Mouse (Mus musculus): ENCODE measurements around the gene 4930438A08Rik. TPM values are rescaled to one million over a fixed set of nuclear protein-coding genes. Genes with fewer than 3 reads are reported as not detected.

The 4930438A08Rik gene
- polyA plus RNA-seq, 1 experiment from 2014 or later = not detected

GRCm38 (mm10) chr11:58326781-58327180, 52.2 kb downstream of the 4930438A08Rik start:
- Histone ChIP-seq H3K27ac (ENCODE audit: low read depth, low read length) (no peak overlapping the region), H3K9ac (ENCODE audit: low read length) (no peak overlapping the region), H3K36me3 (ENCODE audit: control insufficient read depth, insufficient read depth, low read length) (peaks cover 7% of the 10 kb centered on the region; the same call in 1 of the 2 replicates), H3K27me3 (ENCODE audit: control insufficient read depth, insufficient read depth, low read length) (no peaks in the 10 kb centered on the region), H3K4me1 (ENCODE audit: control insufficient read depth, insufficient read depth, low read length) (peaks cover 25% of the 10 kb centered on the region), H3K4me2 (no peak overlapping the region), H3K4me3 (ENCODE audit: low read depth, low read length) (no peak overlapping the region), H3K9me3 (ENCODE audit: control insufficient read depth, low read length) (no peaks in the 10 kb centered on the region; the same call in 1 of the 2 replicates)
- DNase-seq (ENCODE audit: low spot score, missing footprints) = no peak
- ATAC-seq (ENCODE audit: low FRiP score) = no peak
- WGBS = 92% methylated on average over 3 of the region's 3 CpGs

DNA sequence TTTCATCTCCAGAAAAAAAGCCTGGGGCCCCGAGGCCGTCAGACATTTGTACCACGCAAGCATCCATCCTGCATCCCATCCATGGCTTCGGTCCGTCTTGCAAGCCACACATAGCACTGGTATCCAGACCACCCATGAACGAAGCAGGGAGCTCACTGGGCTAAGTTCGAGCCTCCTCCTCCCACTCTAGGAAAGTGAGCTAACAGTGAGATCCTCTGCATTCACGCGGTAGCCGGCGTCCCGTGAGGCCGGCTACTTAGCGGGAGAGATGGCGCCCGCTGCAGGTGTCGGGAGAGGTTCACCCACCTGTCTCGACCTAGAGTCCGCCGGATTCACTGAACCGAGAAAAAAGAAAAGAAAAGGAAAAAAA, 55.3 kb downstream of the 4930438A08Rik start:
- peak overlapping the region; percentile 92 for H3K4me2 ChIP-seq
- WGBS = under 1% methylated on average over 21 of the region's 21 CpGs
- H3K4me3 ChIP-seq (ENCODE audit: low read depth, low read length) = peak overlapping the region; percentile 91
- H3K9ac ChIP-seq (ENCODE audit: low read length) = peak overlapping the region; percentile 90
- peaks cover 7% of the 10 kb centered on the region; the same call in 1 of the 2 replicates for H3K36me3 ChIP-seq (ENCODE audit: control insufficient read depth, insufficient read depth, low read length)
- no peaks in the 10 kb centered on the region for H3K27me3 ChIP-seq (ENCODE audit: control insufficient read depth, insufficient read depth, low read length)
- H3K27ac ChIP-seq (ENCODE audit: low read depth, low read length) = peak overlapping the region; percentile 20; the same call in 1 of the 2 replicates
- DNase-seq (ENCODE audit: low spot score, missing footprints) (no peak), ATAC-seq (ENCODE audit: low FRiP score) (peak; percentile 49)
- peaks cover 18% of the 10 kb centered on the region for H3K4me1 ChIP-seq (ENCODE audit: control insufficient read depth, insufficient read depth, low read length)
- no peaks in the 10 kb centered on the region; the same call in 1 of the 2 replicates for H3K9me3 ChIP-seq (ENCODE audit: control insufficient read depth, low read length)

- Histone ChIP-seq H3K36me3 (ENCODE audit: control insufficient read depth, insufficient read depth, low read length) (peaks cover 7% of the 10 kb centered on the region; the same call in 1 of the 2 replicates), H3K4me3 (ENCODE audit: low read depth, low read length) (peak within 1 kb of the TSS; percentile 91), H3K4me2 (peak within 1 kb of the TSS; percentile 92), H3K9ac (ENCODE audit: low read length) (peak within 1 kb of the TSS; percentile 90), H3K27ac (ENCODE audit: low read depth, low read length) (peak within 1 kb of the TSS; percentile 56; the same call in 1 of the 2 replicates), H3K9me3 (ENCODE audit: control insufficient read depth, low read length) (no peaks in the 10 kb centered on the region; the same call in 1 of the 2 replicates), H3K27me3 (ENCODE audit: control insufficient read depth, insufficient read depth, low read length) (no peaks in the 10 kb centered on the region), H3K4me1 (ENCODE audit: control insufficient read depth, insufficient read depth, low read length) (peaks cover 18% of the 10 kb centered on the region)
- DNase-seq (ENCODE audit: low spot score, missing footprints) = peak; percentile 99
- ATAC-seq (ENCODE audit: low FRiP score) = peak; percentile 93
- WGBS = under 1% methylated on average over 52 of the region's 52 CpGs
Measured at GRCm38 (mm10) chr11:58330276-58331148, 55.9 kb downstream of the 4930438A08Rik start, which contains the start of the genes Zfp672 and Sh3bp5l. Zfp672 (minus strand) TSS chr11:58330339. Sh3bp5l (plus strand) TSS chr11:58330724.

DNA sequence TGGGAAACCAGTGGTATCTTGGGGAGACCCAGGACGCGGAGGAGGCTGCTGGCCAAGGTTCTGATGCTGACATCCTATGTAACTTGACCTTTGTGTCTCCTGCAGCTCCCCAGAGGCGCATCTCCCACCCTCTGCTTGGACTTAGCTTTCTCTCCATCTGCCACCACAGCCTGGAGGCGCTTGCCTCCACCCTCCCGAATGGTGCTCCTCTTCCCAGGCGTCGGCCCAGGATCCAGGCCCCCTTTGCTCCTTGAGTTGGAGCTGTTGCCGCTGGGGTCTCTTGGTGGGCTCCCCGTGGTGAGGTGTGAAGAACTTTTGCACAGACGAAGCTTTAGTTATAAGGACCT, 56.5 kb downstream of the 4930438A08Rik start:
- H3K9ac ChIP-seq (ENCODE audit: low read length) = peak overlapping the region; percentile 74
- no peak overlapping the region for H3K27ac ChIP-seq (ENCODE audit: low read depth, low read length)
- peaks cover 18% of the 10 kb centered on the region for H3K4me1 ChIP-seq (ENCODE audit: control insufficient read depth, insufficient read depth, low read length)
- no peak; the same call in 1 of the 2 replicates for ATAC-seq (ENCODE audit: low FRiP score)
- WGBS = 18% methylated on average over 10 of the region's 10 CpGs
- H3K27me3 ChIP-seq (ENCODE audit: control insufficient read depth, insufficient read depth, low read length) = no peaks in the 10 kb centered on the region
- no peaks in the 10 kb centered on the region; the same call in 1 of the 2 replicates for H3K9me3 ChIP-seq (ENCODE audit: control insufficient read depth, low read length)
- peaks cover 7% of the 10 kb centered on the region; the same call in 1 of the 2 replicates for H3K36me3 ChIP-seq (ENCODE audit: control insufficient read depth, insufficient read depth, low read length)
- DNase-seq (ENCODE audit: low spot score, missing footprints) = no peak
- H3K4me3 ChIP-seq (ENCODE audit: low read depth, low read length) = peak overlapping the region; percentile 91
- H3K4me2 ChIP-seq = peak overlapping the region; percentile 88

DNA sequence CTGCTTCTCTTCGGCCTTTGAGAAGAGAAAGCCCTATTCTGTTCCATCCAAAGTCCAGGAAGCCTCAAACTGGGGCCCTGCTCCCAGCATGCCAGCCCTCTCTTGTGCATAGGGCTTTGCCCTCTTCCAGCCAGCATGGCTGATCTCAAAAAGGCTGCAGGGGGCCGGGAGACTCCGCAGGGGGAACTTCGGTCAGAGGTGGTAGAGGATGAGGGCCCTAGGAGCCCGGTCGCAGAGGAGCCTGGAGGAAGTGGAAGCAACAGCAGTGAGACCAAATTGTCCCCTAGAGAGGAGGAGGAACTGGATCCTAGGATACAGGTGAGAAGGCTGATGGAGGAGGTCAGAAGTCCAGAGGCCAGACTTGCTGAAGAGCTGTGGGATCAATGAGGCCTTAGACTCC, 56.9 kb downstream of the 4930438A08Rik start:
- WGBS = 85% methylated on average over 6 of the region's 6 CpGs
- H3K27ac ChIP-seq (ENCODE audit: low read depth, low read length) = no peak overlapping the region
- ATAC-seq (ENCODE audit: low FRiP score) = no peak
- peaks cover 18% of the 10 kb centered on the region for H3K4me1 ChIP-seq (ENCODE audit: control insufficient read depth, insufficient read depth, low read length)
- no peaks in the 10 kb centered on the region; the same call in 1 of the 2 replicates for H3K9me3 ChIP-seq (ENCODE audit: control insufficient read depth, low read length)
- peak overlapping the region; percentile 74 for H3K9ac ChIP-seq (ENCODE audit: low read length)
- H3K4me2 ChIP-seq = peak overlapping the region; percentile 88
- DNase-seq (ENCODE audit: low spot score, missing footprints) = no peak
- H3K36me3 ChIP-seq (ENCODE audit: control insufficient read depth, insufficient read depth, low read length) = peaks cover 7% of the 10 kb centered on the region; the same call in 1 of the 2 replicates
- no peaks in the 10 kb centered on the region for H3K27me3 ChIP-seq (ENCODE audit: control insufficient read depth, insufficient read depth, low read length)
- peak overlapping the region; percentile 91 for H3K4me3 ChIP-seq (ENCODE audit: low read depth, low read length)

DNA sequence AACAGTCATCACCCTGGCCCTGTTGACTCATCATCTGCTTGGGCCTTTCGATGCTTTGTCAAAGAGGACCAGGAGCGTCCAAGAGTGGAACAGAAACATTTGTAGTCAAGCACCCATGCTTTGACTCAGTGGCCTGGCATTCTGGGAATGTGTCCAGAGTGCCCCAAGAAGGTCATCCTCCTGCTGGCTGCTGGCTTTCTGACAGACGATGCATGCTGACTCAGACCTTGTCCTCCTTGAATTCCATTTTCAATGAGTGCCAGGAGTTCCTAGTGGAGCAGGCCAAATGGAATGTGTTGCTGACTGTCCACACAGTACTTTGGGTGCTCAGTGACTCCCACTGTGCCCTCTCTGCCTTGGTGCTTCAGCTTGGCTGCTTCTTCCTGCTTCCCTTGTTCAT, 60.1 kb downstream of the 4930438A08Rik start:
- ATAC-seq (ENCODE audit: low FRiP score) = no peak
- DNase-seq (ENCODE audit: low spot score, missing footprints) = no peak
- Histone ChIP-seq H3K27me3 (ENCODE audit: control insufficient read depth, insufficient read depth, low read length) (no peaks in the 10 kb centered on the region), H3K9ac (ENCODE audit: low read length) (no peak overlapping the region), H3K4me2 (no peak overlapping the region), H3K27ac (ENCODE audit: low read depth, low read length) (no peak overlapping the region), H3K36me3 (ENCODE audit: control insufficient read depth, insufficient read depth, low read length) (peaks cover 3% of the 10 kb centered on the region), H3K4me1 (ENCODE audit: control insufficient read depth, insufficient read depth, low read length) (peaks cover 13% of the 10 kb centered on the region), H3K9me3 (ENCODE audit: control insufficient read depth, low read length) (no peaks in the 10 kb centered on the region), H3K4me3 (ENCODE audit: low read depth, low read length) (no peak overlapping the region)
- 79% methylated on average over 3 of the region's 3 CpGs for WGBS

Other genes with a start within 250 kb of the 4930438A08Rik start
- not detected in 2 replicates for gene Gm12248, start 181.7 kb upstream of the 4930438A08Rik start, polyA plus RNA-seq (2014; fragmentation: Nextera tagmentation; extraction: Ambion mirVana)
- gene Cnot8, start 170.6 kb upstream of the 4930438A08Rik start, polyA plus RNA-seq (2014; fragmentation: Nextera tagmentation; extraction: Ambion mirVana) = 110 and 113 TPM in 2 replicates
- gene Gemin5, start 106.3 kb upstream of the 4930438A08Rik start, polyA plus RNA-seq (2014; fragmentation: Nextera tagmentation; extraction: Ambion mirVana) = 20.3 and 22.6 TPM in 2 replicates
- gene Mrpl22, start 103.1 kb upstream of the 4930438A08Rik start, polyA plus RNA-seq (2014; fragmentation: Nextera tagmentation; extraction: Ambion mirVana) = 124 and 130 TPM in 2 replicates
- 2.0 and 2.2 TPM in 2 replicates for gene Igtp, start 75.2 kb upstream of the 4930438A08Rik start, polyA plus RNA-seq (2014; fragmentation: Nextera tagmentation; extraction: Ambion mirVana)
- gene Irgm2, start 75.2 kb upstream of the 4930438A08Rik start, polyA plus RNA-seq (2014; fragmentation: Nextera tagmentation; extraction: Ambion mirVana) = 0.51 and 0.81 TPM in 2 replicates
- 13.2 and 13.4 TPM in 2 replicates for gene Zfp692, start 32.3 kb downstream of the 4930438A08Rik start, polyA plus RNA-seq (2014; fragmentation: Nextera tagmentation; extraction: Ambion mirVana)
- 22.8 and 22.9 TPM in 2 replicates for gene Zfp672, start 55.5 kb downstream of the 4930438A08Rik start, polyA plus RNA-seq (2014; fragmentation: Nextera tagmentation; extraction: Ambion mirVana)
- 26.8 and 34.2 TPM in 2 replicates for gene Sh3bp5l, start 55.9 kb downstream of the 4930438A08Rik start, polyA plus RNA-seq (2014; fragmentation: Nextera tagmentation; extraction: Ambion mirVana)
- gene Lypd8, start 104.2 kb downstream of the 4930438A08Rik start, polyA plus RNA-seq (2014; fragmentation: Nextera tagmentation; extraction: Ambion mirVana) = not detected in 2 replicates
- not detected in 2 replicates for gene 1810065E05Rik, start 146.3 kb downstream of the 4930438A08Rik start, polyA plus RNA-seq (2014; fragmentation: Nextera tagmentation; extraction: Ambion mirVana)
- gene Gm12253, start 157.8 kb downstream of the 4930438A08Rik start, polyA plus RNA-seq (2014; fragmentation: Nextera tagmentation; extraction: Ambion mirVana) = not detected in 2 replicates
- gene Lypd9, start 178.1 kb downstream of the 4930438A08Rik start, polyA plus RNA-seq (2014; fragmentation: Nextera tagmentation; extraction: Ambion mirVana) = not detected in 2 replicates
- not detected in 2 replicates for gene Olfr30, start 187.5 kb downstream of the 4930438A08Rik start, polyA plus RNA-seq (2014; fragmentation: Nextera tagmentation; extraction: Ambion mirVana)
- not detected in 2 replicates for gene Olfr332, start 217.8 kb downstream of the 4930438A08Rik start, polyA plus RNA-seq (2014; fragmentation: Nextera tagmentation; extraction: Ambion mirVana)
- not detected in 2 replicates for gene Olfr331, start 227.8 kb downstream of the 4930438A08Rik start, polyA plus RNA-seq (2014; fragmentation: Nextera tagmentation; extraction: Ambion mirVana)